Mouse (Mus musculus): ENCODE data around the gene Mroh3.

The Mroh3 gene

GRCm38 (mm10) chr1:136212803-136213202 lies at the start of gene Mroh3:
TSS of gene Mroh3 (minus strand) at chr1:136212828.
- peak; percentile 71 for DNase-seq (ENCODE audit: low read depth, low spot score)

- no peak for DNase-seq (ENCODE audit: low read depth, low spot score)
These were observed 48.1 kb upstream of the Mroh3 start, which contains the start of gene Gpr25 for GRCm38 (mm10) chr1:136260635-136261238. TSS of gene Gpr25 (minus strand) at chr1:136260873.

- peak; percentile 39 for DNase-seq (ENCODE audit: low read depth, low spot score)
These were observed 47.4 kb upstream of the Mroh3 start for GRCm38 (mm10) chr1:136259893-136260634.

- DNase-seq (ENCODE audit: low read depth, low spot score), result no peak
These were observed 46.9 kb upstream of the Mroh3 start for GRCm38 (mm10) chr1:136259543-136259892.

GRCm38 (mm10) chr1:136258495-136258894 lies 45.9 kb upstream of the Mroh3 start:
- DNase-seq (ENCODE audit: low read depth, low spot score), result no peak

GRCm38 (mm10) chr1:136255657-136256056 lies 43.0 kb upstream of the Mroh3 start:
- peak; percentile 45 for DNase-seq (ENCODE audit: low read depth, low spot score)

- peak; percentile 63 for DNase-seq (ENCODE audit: low read depth, low spot score)
These were observed 42.5 kb upstream of the Mroh3 start for GRCm38 (mm10) chr1:136255174-136255573.

GRCm38 (mm10) chr1:136254503-136255065 lies 42.0 kb upstream of the Mroh3 start:
- peak; percentile 56 for DNase-seq (ENCODE audit: low read depth, low spot score)

GRCm38 (mm10) chr1:136253472-136253871 lies 40.8 kb upstream of the Mroh3 start:
- DNase-seq (ENCODE audit: low read depth, low spot score), result no peak

- no peak for DNase-seq (ENCODE audit: low read depth, low spot score)
These were observed 37.0 kb upstream of the Mroh3 start for GRCm38 (mm10) chr1:136249662-136250061.

GRCm38 (mm10) chr1:136247393-136247792 lies 34.8 kb upstream of the Mroh3 start:
- no peak for DNase-seq (ENCODE audit: low read depth, low spot score)

GRCm38 (mm10) chr1:136244469-136244868 lies 31.8 kb upstream of the Mroh3 start:
- DNase-seq (ENCODE audit: low read depth, low spot score), result no peak

- no peak for DNase-seq (ENCODE audit: low read depth, low spot score)
These were observed 29.2 kb upstream of the Mroh3 start for GRCm38 (mm10) chr1:136241801-136242200.

- DNase-seq (ENCODE audit: low read depth, low spot score), result no peak
These were observed 25.9 kb upstream of the Mroh3 start for GRCm38 (mm10) chr1:136238495-136238894.

GRCm38 (mm10) chr1:136234595-136235092 lies 22.0 kb upstream of the Mroh3 start:
- DNase-seq (ENCODE audit: low read depth, low spot score), result no peak

GRCm38 (mm10) chr1:136233892-136234594 lies 21.4 kb upstream of the Mroh3 start, which contains the start of gene Inava:
TSS of gene Inava (minus strand) at chr1:136234264.
- DNase-seq (ENCODE audit: low read depth, low spot score), result peak; percentile 62

- no peak for DNase-seq (ENCODE audit: low read depth, low spot score)
These were observed 20.6 kb upstream of the Mroh3 start for GRCm38 (mm10) chr1:136232986-136233790.

- no peak for DNase-seq (ENCODE audit: low read depth, low spot score)
These were observed 19.8 kb upstream of the Mroh3 start for GRCm38 (mm10) chr1:136232285-136232926.

- no peak for DNase-seq (ENCODE audit: low read depth, low spot score)
These were observed 19.0 kb upstream of the Mroh3 start for GRCm38 (mm10) chr1:136231596-136231995.

GRCm38 (mm10) chr1:136230201-136230600 lies 17.6 kb upstream of the Mroh3 start:
- DNase-seq (ENCODE audit: low read depth, low spot score), result no peak

GRCm38 (mm10) chr1:136229040-136229373 lies 16.4 kb upstream of the Mroh3 start:
- DNase-seq (ENCODE audit: low read depth, low spot score), result no peak

All from CD4-positive, CD25-positive, alpha-beta regulatory T cell, adult 2 months (primary cell).